Mouse (Mus musculus) myocyte (in vitro differentiated cells): Measurements from ENCODE around the gene Cadm3. TPM values are rescaled to one million over a fixed set of nuclear protein-coding genes. Genes with fewer than 3 reads are reported as not detected.

Experiments used
- H3K27me3 ChIP-seq: one replicate; pipeline ENCODE4 v1.6.1; 2011; ENCODE audit not compliant: control insufficient read depth, insufficient read depth, insufficient read length
- H3K36me3 ChIP-seq: one replicate; pipeline ENCODE4 v1.6.1; 2011; ENCODE audit not compliant: control insufficient read depth, insufficient read depth
- H3K4me2 ChIP-seq: one replicate; pipeline ENCODE4 v1.6.1; 2011; ENCODE audit warnings: low read depth, control low read depth
- H3K4me3 ChIP-seq: one replicate; pipeline ENCODE4 v1.5.1; 2011; ENCODE audit warnings: mild to moderate bottlenecking, control low read depth, moderate library complexity
- H3K79me2 ChIP-seq: one replicate; pipeline ENCODE4 v1.6.1; 2011; ENCODE audit not compliant: control insufficient read depth, insufficient read depth
- H3ac ChIP-seq: one replicate; pipeline ENCODE4 v1.6.1; 2011; ENCODE audit not compliant: control insufficient read depth, insufficient read length
- CEBPB ChIP-seq: IDR thresholded peaks from 2 replicates; pipeline ENCODE4 v1.6.1; 2011; ENCODE audit warnings: mild to moderate bottlenecking, moderate library complexity; ENCODE audit not compliant: poor library complexity, insufficient read depth, severe bottlenecking
- E2F4 ChIP-seq: IDR thresholded peaks from one replicate; pipeline ENCODE4 v1.6.1; 2011; ENCODE audit warnings: mild to moderate bottlenecking, control low read depth, moderate library complexity; ENCODE audit not compliant: insufficient read depth
- MAX ChIP-seq: IDR thresholded peaks from one replicate; pipeline ENCODE4 v1.6.1; 2011; ENCODE audit warnings: low read depth, mild to moderate bottlenecking, control low read depth
- MYOD1 ChIP-seq, 3 experiments: IDR thresholded peaks; one replicate each; pipeline ENCODE4 v1.6.1; 2011; ENCODE audit warnings: control low read depth in 2 of 3, low read depth in 2 of 3, mild to moderate bottlenecking in 2 of 3, moderate library complexity in 1 of 3; ENCODE audit not compliant: insufficient read length in 2 of 3, control insufficient read depth in 1 of 3
- MYOG ChIP-seq, 3 experiments: IDR thresholded peaks; one replicate each; pipeline ENCODE4 v1.6.1; 2011; ENCODE audit warnings: control low read depth in 2 of 3, low read depth in 2 of 3, mild to moderate bottlenecking in 2 of 3; ENCODE audit not compliant: insufficient read length in 2 of 3, control insufficient read depth in 1 of 3, insufficient read depth in 1 of 3
- POLR2A ChIP-seq: IDR thresholded peaks from one replicate; pipeline ENCODE4 v1.6.1; 2011; ENCODE audit warnings: low read depth, mild to moderate bottlenecking, control low read depth, moderate library complexity; ENCODE audit not compliant: insufficient read length
- POLR2AphosphoS2 ChIP-seq: IDR thresholded peaks from one replicate; pipeline ENCODE4 v1.6.1; 2011; ENCODE audit warnings: low read depth, control low read depth; ENCODE audit not compliant: insufficient read length
- REST ChIP-seq: IDR thresholded peaks from one replicate; pipeline ENCODE4 v1.6.1; 2011; ENCODE audit warnings: mild to moderate bottlenecking, control low read depth, moderate library complexity; ENCODE audit not compliant: insufficient read depth, insufficient read length
- SRF ChIP-seq: IDR thresholded peaks from one replicate; pipeline ENCODE4 v1.6.1; 2011; ENCODE audit warnings: low read depth; ENCODE audit not compliant: control insufficient read depth, insufficient read length
- TCF12 ChIP-seq: IDR thresholded peaks from one replicate; pipeline ENCODE4 v1.6.1; 2011; ENCODE audit warnings: mild to moderate bottlenecking, control low read depth; ENCODE audit not compliant: poor library complexity, insufficient read depth, severe bottlenecking
- TCF3 ChIP-seq: IDR thresholded peaks from one replicate; pipeline ENCODE4 v1.6.1; 2011; ENCODE audit warnings: low read depth, control low read depth; ENCODE audit not compliant: insufficient read length
- USF1 ChIP-seq: IDR thresholded peaks from one replicate; pipeline ENCODE4 v1.6.1; 2011; ENCODE audit warnings: low read depth, mild to moderate bottlenecking, control low read depth, moderate library complexity
- polyA plus RNA-seq: library from polyadenylated mRNA; unstranded; fragments of >200 nt; fragmentation: generic; extraction: Trizol; gene quantifications from one replicate; pipeline ENCODE4 v1.2.1, GENCODE M21; 2012; ENCODE audit warnings: missing spikeins

Cadm3 gene
- polyA plus RNA-seq, 1 experiment, result 0.19 TPM

DNA sequence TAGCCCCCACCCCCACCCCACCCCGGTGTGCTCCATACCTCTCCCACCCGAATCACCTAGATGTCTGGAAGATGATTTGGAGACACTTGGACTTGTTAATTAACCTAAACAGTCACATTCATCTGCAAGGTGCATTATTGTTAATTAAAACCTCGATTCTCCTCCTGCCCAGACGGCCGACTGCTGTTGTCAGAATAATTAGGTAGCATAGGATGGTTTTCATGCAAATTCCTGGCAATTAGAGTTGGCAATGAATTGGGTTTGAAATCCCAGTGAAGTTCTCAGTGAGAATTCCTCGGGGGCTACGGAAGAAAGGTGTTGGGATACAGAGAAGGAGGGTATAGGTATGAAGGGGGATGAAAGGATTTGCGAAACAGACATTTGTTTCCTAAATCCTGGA is 39.0 kb downstream of the Cadm3 start:
- H3K4me3 ChIP-seq, result no peak overlapping the region
- no peaks in the 10 kb centered on the region for H3K36me3 ChIP-seq
- TF ChIP-seq USF1 (no peak), MYOD1 (IDR thresholded peaks at IDR 0.05; ENCODE audit: control insufficient read depth in 1 of 3, insufficient read length in 2 of 3, low read depth in 2 of 3) (no peak), TCF3 (no peak), MAX (no peak), POLR2AphosphoS2 (no peak), REST (no peak), CEBPB (no peak), SRF (no peak), POLR2A (no peak), MYOG (IDR thresholded peaks at IDR 0.05; ENCODE audit: control insufficient read depth in 1 of 3, insufficient read depth in 1 of 3, insufficient read length in 2 of 3, low read depth in 2 of 3) (no peak), TCF12 (no peak), E2F4 (no peak)
- no peak overlapping the region for H3K4me2 ChIP-seq
- no peak overlapping the region for H3ac ChIP-seq
- H3K79me2 ChIP-seq, result no peaks in the 10 kb centered on the region
- no peaks in the 10 kb centered on the region for H3K27me3 ChIP-seq

DNA sequence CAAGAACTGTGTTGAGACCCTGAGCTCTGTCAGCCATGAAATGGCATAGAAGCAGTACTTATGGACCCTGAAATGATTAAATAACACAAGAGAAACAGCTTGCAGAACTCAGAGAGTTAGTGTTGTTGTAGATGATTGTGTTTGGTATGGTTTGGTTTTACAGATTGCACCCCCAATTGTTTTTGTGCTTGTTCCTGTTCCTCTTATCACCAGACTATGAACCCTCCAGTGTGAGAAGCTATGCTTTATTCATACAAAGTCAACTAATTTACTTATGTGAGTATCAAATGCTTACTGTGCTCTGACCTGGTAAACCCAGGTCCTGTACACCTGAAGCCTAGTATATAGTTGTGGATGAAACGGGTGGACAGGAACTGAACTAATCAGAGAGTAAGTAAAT is 40.9 kb downstream of the Cadm3 start:
- Histone ChIP-seq H3ac (no peak overlapping the region), H3K79me2 (no peaks in the 10 kb centered on the region), H3K36me3 (no peaks in the 10 kb centered on the region), H3K4me2 (no peak overlapping the region), H3K4me3 (no peak overlapping the region), H3K27me3 (no peaks in the 10 kb centered on the region)
- no peak for TF ChIP-seq USF1
- TF ChIP-seq TCF12, result no peak
- TF ChIP-seq E2F4, result no peak
- no peak for TF ChIP-seq POLR2A
- TF ChIP-seq TCF3, result no peak
- TF ChIP-seq REST, result no peak
- no peak for TF ChIP-seq MYOG (IDR thresholded peaks at IDR 0.05; ENCODE audit: control insufficient read depth in 1 of 3, insufficient read depth in 1 of 3, insufficient read length in 2 of 3, low read depth in 2 of 3)
- no peak for TF ChIP-seq MAX
- no peak for TF ChIP-seq SRF
- TF ChIP-seq MYOD1 (IDR thresholded peaks at IDR 0.05; ENCODE audit: control insufficient read depth in 1 of 3, insufficient read length in 2 of 3, low read depth in 2 of 3), result no peak
- TF ChIP-seq POLR2AphosphoS2, result no peak

DNA sequence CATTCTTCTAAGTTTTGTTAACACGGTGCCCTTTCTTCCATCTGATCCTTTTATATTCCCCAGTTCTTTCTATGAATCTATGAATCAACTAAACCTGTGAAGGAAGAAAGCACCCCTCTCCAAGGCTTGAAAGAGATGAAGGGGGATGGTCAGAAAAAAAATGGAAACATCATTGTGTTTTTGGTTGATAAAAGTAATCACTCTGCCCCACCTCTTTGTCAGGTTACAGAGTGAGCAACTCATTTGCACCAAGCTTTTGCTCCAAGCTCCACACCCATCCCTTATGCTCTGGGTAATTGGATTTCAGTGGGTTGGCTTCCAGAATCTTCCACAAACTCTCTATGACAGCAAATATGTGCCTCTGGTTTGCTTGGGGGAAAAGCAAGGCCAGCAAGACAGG is 42.1 kb downstream of the Cadm3 start:
- Histone ChIP-seq H3K4me3 (no peak overlapping the region), H3K27me3 (no peaks in the 10 kb centered on the region), H3K79me2 (no peaks in the 10 kb centered on the region), H3ac (no peak overlapping the region), H3K4me2 (no peak overlapping the region), H3K36me3 (no peaks in the 10 kb centered on the region)
- no peak for TF ChIP-seq TCF12
- TF ChIP-seq REST, result no peak
- TF ChIP-seq E2F4, result no peak
- TF ChIP-seq MYOG (IDR thresholded peaks at IDR 0.05; ENCODE audit: control insufficient read depth in 1 of 3, insufficient read depth in 1 of 3, insufficient read length in 2 of 3, low read depth in 2 of 3), result no peak
- no peak for TF ChIP-seq POLR2A
- TF ChIP-seq MAX, result no peak
- no peak for TF ChIP-seq MYOD1 (IDR thresholded peaks at IDR 0.05; ENCODE audit: control insufficient read depth in 1 of 3, insufficient read length in 2 of 3, low read depth in 2 of 3)
- no peak for TF ChIP-seq CEBPB
- no peak for TF ChIP-seq SRF
- TF ChIP-seq POLR2AphosphoS2, result no peak
- no peak for TF ChIP-seq USF1
- TF ChIP-seq TCF3, result no peak

GRCm38 (mm10) chr1:173324961-173325360 is 42.5 kb downstream of the Cadm3 start:
- H3K4me2 ChIP-seq, result no peak overlapping the region
- no peaks in the 10 kb centered on the region for H3K79me2 ChIP-seq
- H3K27me3 ChIP-seq, result no peaks in the 10 kb centered on the region
- H3K4me3 ChIP-seq, result no peak overlapping the region
- no peak overlapping the region for H3ac ChIP-seq
- no peak for TF ChIP-seq MYOG (IDR thresholded peaks at IDR 0.05; ENCODE audit: control insufficient read depth in 1 of 3, insufficient read depth in 1 of 3, insufficient read length in 2 of 3, low read depth in 2 of 3)
- no peak for TF ChIP-seq MAX
- no peak for TF ChIP-seq E2F4
- no peak for TF ChIP-seq TCF3
- TF ChIP-seq USF1, result no peak
- TF ChIP-seq MYOD1 (IDR thresholded peaks at IDR 0.05; ENCODE audit: control insufficient read depth in 1 of 3, insufficient read length in 2 of 3, low read depth in 2 of 3), result no peak
- TF ChIP-seq POLR2A, result no peak
- no peak for TF ChIP-seq CEBPB
- TF ChIP-seq SRF, result no peak
- TF ChIP-seq TCF12, result no peak
- no peak for TF ChIP-seq POLR2AphosphoS2
- no peak for TF ChIP-seq REST
- H3K36me3 ChIP-seq, result no peaks in the 10 kb centered on the region
